Mouse (Mus musculus) liver, postnatal 0 days (tissue): ENCODE data around the gene Mesp2.

ENCODE experiments used
- CTCF ChIP-seq: sonication (generic); IDR thresholded peaks from 2 replicates; pipeline ENCODE4 v1.5.1; 2016; ENCODE audit warnings: antibody characterized with exemption, low read depth
- EP300 ChIP-seq: IDR thresholded peaks from 2 replicates; pipeline ENCODE4 v1.6.1; 2016; ENCODE audit warnings: antibody characterized with exemption, low read depth, mild to moderate bottlenecking

- TF ChIP-seq CTCF (no peak), EP300 (no peak)
These were observed 48.4 kb upstream of the Mesp2 start for GRCm38 (mm10) chr7:79762106-79762505.
